Mouse (Mus musculus) E14TG2a.4 (cell line): ENCODE data around the gene Ndst2.

ENCODE experiments used
- CTCF ChIP-seq: conservative IDR thresholded peaks from 2 replicates; pipeline ENCODE4 v1.5.1; 2014; ENCODE audit warnings: low read length
- NANOG ChIP-seq: IDR thresholded peaks from 2 replicates; pipeline ENCODE4 v1.6.1; 2014; ENCODE audit warnings: borderline replicate concordance, low read length, mixed read lengths
- POU5F1 ChIP-seq: IDR thresholded peaks from 2 replicates; pipeline ENCODE4 v1.6.1; 2014; ENCODE audit warnings: low read length, borderline replicate concordance

- no peak for TF ChIP-seq CTCF
- no peak for TF ChIP-seq POU5F1
- TF ChIP-seq NANOG, result no peak
These were observed 37.6 kb upstream of the Ndst2 start for GRCm38 (mm10) chr14:20771941-20772340.
